Mouse (Mus musculus) hindbrain, postnatal 0 days (tissue): ENCODE measurements around the gene Tmem235. TPM values are rescaled to one million over a fixed set of nuclear protein-coding genes. Genes with fewer than 3 reads are reported as not detected.

ENCODE experiments used
- ATAC-seq: fragments of 200-750 bp; cut with Nextera tagmentation; 2 replicates; pipeline ENCODE4 v1.8.0; 2017; ENCODE audit warnings: mild to moderate bottlenecking, moderate TSS enrichment, moderate library complexity
- DNase-seq: peaks from one replicate; pipeline ENCODE4 v3.0.0-alpha.2; 2015; ENCODE audit warnings: low spot score
- H3K27ac ChIP-seq: fragments of 300-500 bp; sonication (generic); 2 replicates; pipeline ENCODE4 v1.5.1; 2014; ENCODE audit warnings: mild to moderate bottlenecking
- H3K27me3 ChIP-seq: fragments of 300-500 bp; sonication (generic); 2 replicates; pipeline ENCODE4 v1.6.1; 2014; ENCODE audit warnings: low read length, mixed read lengths; ENCODE audit not compliant: insufficient read depth
- H3K36me3 ChIP-seq: fragments of 300-500 bp; sonication (generic); 2 replicates; pipeline ENCODE4 v1.6.1; 2014; ENCODE audit warnings: low read length, mixed read lengths; ENCODE audit not compliant: insufficient read depth
- H3K4me1 ChIP-seq: fragments of 300-500 bp; sonication (generic); 2 replicates; pipeline ENCODE4 v1.6.1; 2014; ENCODE audit warnings: antibody characterized with exemption, low read length, mixed read lengths; ENCODE audit not compliant: insufficient read depth
- H3K4me2 ChIP-seq: fragments of 300-500 bp; sonication (generic); 2 replicates; pipeline ENCODE4 v1.6.1; 2014; ENCODE audit warnings: low read depth, mild to moderate bottlenecking, low read length, moderate library complexity, mixed read lengths
- H3K4me3 ChIP-seq: fragments of 300-500 bp; sonication (generic); 2 replicates; pipeline ENCODE4 v1.5.1; 2014; ENCODE audit warnings: low read length
- H3K9ac ChIP-seq: fragments of 300-500 bp; sonication (generic); replicated peaks from 2 replicates; pipeline ENCODE4 v1.6.1; 2014; ENCODE audit warnings: mild to moderate bottlenecking, low read length, moderate library complexity, mixed read lengths
- H3K9me3 ChIP-seq: fragments of 300-500 bp; sonication (generic); 2 replicates; pipeline ENCODE4 v1.6.1; 2016; ENCODE audit warnings: low read length, mixed read lengths
- CTCF ChIP-seq: IDR thresholded peaks from 2 replicates; pipeline ENCODE4 v1.5.1; 2016; ENCODE audit warnings: antibody characterized with exemption, control low read depth, low read depth
- WGBS: fragments of 180-500 bp; shearing (Covaris S2); extraction: QIAGEN DNeasy Blood & Tissue Kit; methylation state at CpG from one replicate; pipeline ENCODE4 v1.1.7; 2014; 5-methylcytosine and 5-hydroxymethylcytosine counted together
- polyA plus RNA-seq: library from polyadenylated mRNA; unstranded; fragments of >200 nt; fragmentation: Nextera tagmentation; extraction: Ambion mirVana; gene quantifications from 2 replicates; pipeline ENCODE4 v1.2.1, GENCODE M21; 2015
- total RNA-seq: library from RNA; depleted of rRNA; stranded (reverse); fragments of >200 nt; gene quantifications from 2 replicates; pipeline ENCODE4 v1.2.3, GENCODE M21; 2014

The Tmem235 gene
- total and polyA plus RNA-seq, 2 experiments from 2014 or later: 0.31 TPM; not detected in 1

DNA sequence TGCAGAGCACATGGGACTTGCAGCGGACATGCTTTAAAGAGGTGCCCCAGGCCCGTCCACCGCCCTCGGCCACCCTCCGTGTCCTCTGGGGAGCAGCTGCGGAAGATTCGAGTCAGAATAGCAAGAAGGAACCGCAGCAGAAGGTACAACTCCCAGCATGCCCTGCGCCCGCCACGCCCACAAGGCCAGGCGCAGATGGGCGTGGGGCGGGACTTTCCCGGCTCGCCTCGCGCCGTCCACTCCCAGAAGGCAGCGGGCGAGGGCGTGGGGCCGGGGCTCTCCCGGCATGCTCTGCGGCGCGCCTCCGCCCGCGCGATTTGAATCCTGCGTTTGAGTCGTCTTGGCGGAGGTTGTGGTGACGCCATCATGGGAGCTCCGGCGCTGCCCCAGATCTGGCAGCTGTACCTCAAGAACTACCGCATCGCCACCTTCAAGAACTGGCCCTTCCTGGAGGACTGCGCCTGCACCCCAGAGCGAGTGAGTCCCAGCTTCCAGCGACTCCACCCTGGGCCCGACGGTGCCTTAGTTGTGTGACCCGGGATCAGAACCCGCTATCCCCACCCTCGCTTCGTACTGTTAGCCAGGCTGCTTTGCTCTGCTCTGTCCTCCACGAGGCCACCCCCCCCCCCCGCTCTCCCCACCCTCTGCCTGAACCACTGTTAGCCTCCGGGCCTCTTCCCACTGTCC, 11.4 kb upstream of the Tmem235 start, which contains the start of gene Birc5:
Gene Birc5 (plus strand): TSS at position 267 of the 687 bp plus-strand sequence.
- Histone ChIP-seq H3K27ac (peak within 1 kb of the TSS; percentile 98), H3K4me2 (peak within 1 kb of the TSS; percentile 90), H3K36me3 (no peaks in the 10 kb centered on the region), H3K27me3 (no peaks in the 10 kb centered on the region), H3K4me3 (peak within 1 kb of the TSS; percentile 60), H3K9me3 (no peaks in the 10 kb centered on the region), H3K4me1 (peaks cover 17% of the 10 kb centered on the region; the same call in 1 of the 2 replicates), H3K9ac (peak within 1 kb of the TSS; percentile 84)
- DNase-seq (peak; percentile 98), ATAC-seq (peak; percentile 97)
- no peak for TF ChIP-seq CTCF
- under 1% methylated on average over 51 of the region's 51 CpGs for WGBS

DNA sequence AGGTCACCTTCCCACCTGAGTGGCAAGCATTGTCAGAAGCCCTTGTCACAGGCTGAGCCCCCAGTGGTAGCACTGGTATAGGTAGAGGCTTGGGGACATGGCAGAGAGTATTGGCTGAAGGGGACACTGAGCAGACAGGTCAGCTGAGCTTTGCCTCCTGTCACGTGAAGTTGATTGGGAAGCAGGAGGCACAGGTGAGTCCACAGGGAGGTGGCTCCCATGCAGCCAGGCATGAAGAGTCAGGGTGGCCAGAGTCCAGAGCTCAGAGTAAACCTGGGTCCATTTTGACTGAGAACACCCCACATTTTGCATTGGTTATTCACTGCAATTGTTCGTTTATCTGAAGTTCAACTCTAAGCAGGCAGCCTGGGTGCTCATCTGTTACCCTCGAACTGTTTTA, 7.7 kb upstream of the Tmem235 start:
- Histone ChIP-seq H3K4me3 (no peak overlapping the region), H3K36me3 (peaks cover 2% of the 10 kb centered on the region; the same call in 1 of the 2 replicates), H3K9me3 (no peaks in the 10 kb centered on the region), H3K27me3 (no peaks in the 10 kb centered on the region), H3K9ac (no peak overlapping the region), H3K4me1 (peaks cover 15% of the 10 kb centered on the region; the same call in 1 of the 2 replicates), H3K27ac (no peak overlapping the region), H3K4me2 (no peak overlapping the region)
- no peak for DNase-seq
- ATAC-seq: no peak
- WGBS: 93% methylated on average over 3 of the region's 3 CpGs
- TF ChIP-seq CTCF: no peak

GRCm38 (mm10) chr11:117854241-117854640, 6.3 kb upstream of the Tmem235 start:
- H3K9ac ChIP-seq: no peak overlapping the region
- ATAC-seq: no peak

GRCm38 (mm10) chr11:117855360-117855759, 5.2 kb upstream of the Tmem235 start:
- 96% methylated on average over 5 of the region's 5 CpGs for WGBS
- DNase-seq: no peak
- no peak for TF ChIP-seq CTCF

More at GRCm38 (mm10) chr11:117854241-117854640, 6.3 kb upstream of the Tmem235 start:
- Histone ChIP-seq H3K4me3 (no peak overlapping the region), H3K9me3 (no peaks in the 10 kb centered on the region), H3K27ac (no peak overlapping the region), H3K36me3 (peaks cover 2% of the 10 kb centered on the region; the same call in 1 of the 2 replicates), H3K4me2 (no peak overlapping the region), H3K4me1 (0 out of 2 replicates have a peak, but pooled peaks cover 9% of the 10 kb centered on the region), H3K27me3 (no peaks in the 10 kb centered on the region)
- DNase-seq: no peak
- 95% methylated on average over 9 of the region's 9 CpGs for WGBS
- TF ChIP-seq CTCF: no peak

DNA sequence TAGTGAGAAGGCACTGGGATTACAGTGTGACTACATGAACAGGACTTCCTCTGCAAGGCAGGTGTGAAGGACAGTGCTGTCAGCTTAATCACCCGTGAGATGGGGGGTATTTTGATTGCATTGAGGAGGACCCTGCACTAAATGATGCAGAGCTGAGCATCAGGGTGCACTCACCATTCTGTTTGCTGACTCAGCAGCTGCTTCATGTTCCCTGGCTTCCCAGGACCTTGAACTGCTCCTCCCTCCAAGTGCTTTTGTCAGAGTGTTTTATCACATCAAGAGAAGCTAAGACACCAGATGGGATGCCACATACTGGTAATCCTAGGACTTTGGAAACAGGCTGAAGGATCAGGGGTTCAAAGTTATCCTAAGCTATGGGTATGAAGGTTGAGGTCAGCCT, 4.6 kb upstream of the Tmem235 start:
- DNase-seq: no peak
- Histone ChIP-seq H3K9me3 (no peaks in the 10 kb centered on the region), H3K27ac (no peak overlapping the region), H3K9ac (0 out of 2 replicates have a peak overlapping the region, but pooled peaks have one; percentile 9), H3K4me2 (no peak overlapping the region), H3K4me1 (no peaks in the 10 kb centered on the region), H3K36me3 (peaks cover 2% of the 10 kb centered on the region; the same call in 1 of the 2 replicates), H3K4me3 (no peak overlapping the region), H3K27me3 (no peaks in the 10 kb centered on the region)
- WGBS: 75% methylated on average over 1 of the region's 1 CpGs
- no peak for TF ChIP-seq CTCF
- ATAC-seq: no peak

More at GRCm38 (mm10) chr11:117855360-117855759, 5.2 kb upstream of the Tmem235 start:
- H3K4me1 ChIP-seq: 0 out of 2 replicates have a peak, but pooled peaks cover 2% of the 10 kb centered on the region
- no peaks in the 10 kb centered on the region for H3K27me3 ChIP-seq
- no peak overlapping the region for H3K4me3 ChIP-seq
- H3K36me3 ChIP-seq: peaks cover 2% of the 10 kb centered on the region; the same call in 1 of the 2 replicates
- no peaks in the 10 kb centered on the region for H3K9me3 ChIP-seq
- H3K4me2 ChIP-seq: no peak overlapping the region
- H3K9ac ChIP-seq: no peak overlapping the region
- no peak for ATAC-seq
- H3K27ac ChIP-seq: no peak overlapping the region

- no peak overlapping the region for H3K4me3 ChIP-seq
- DNase-seq: no peak
- H3K4me1 ChIP-seq: no peaks in the 10 kb centered on the region
- WGBS: 94% methylated on average over 10 of the region's 10 CpGs
- no peaks in the 10 kb centered on the region for H3K27me3 ChIP-seq
- H3K36me3 ChIP-seq: peaks cover 2% of the 10 kb centered on the region; the same call in 1 of the 2 replicates
- no peak for TF ChIP-seq CTCF
- H3K9me3 ChIP-seq: no peaks in the 10 kb centered on the region
- H3K9ac ChIP-seq: no peak overlapping the region
- H3K27ac ChIP-seq: no peak overlapping the region
- H3K4me2 ChIP-seq: no peak overlapping the region
- ATAC-seq: no peak
These were observed 3.1 kb upstream of the Tmem235 start for GRCm38 (mm10) chr11:117857462-117857861.

- Histone ChIP-seq H3K4me3 (no peak overlapping the region), H3K27ac (no peak overlapping the region), H3K9ac (no peak overlapping the region), H3K9me3 (no peaks in the 10 kb centered on the region), H3K4me2 (no peak overlapping the region), H3K27me3 (no peaks in the 10 kb centered on the region), H3K36me3 (peaks cover 2% of the 10 kb centered on the region; the same call in 1 of the 2 replicates), H3K4me1 (no peaks in the 10 kb centered on the region)
- no peak for TF ChIP-seq CTCF
- WGBS: 32% methylated on average over 3 of the region's 3 CpGs
- DNase-seq (no peak), ATAC-seq (no peak)
These were observed 2.2 kb upstream of the Tmem235 start for GRCm38 (mm10) chr11:117858392-117858791.
